Mouse (Mus musculus): Measurements from ENCODE around the gene Gdf2.

DNA sequence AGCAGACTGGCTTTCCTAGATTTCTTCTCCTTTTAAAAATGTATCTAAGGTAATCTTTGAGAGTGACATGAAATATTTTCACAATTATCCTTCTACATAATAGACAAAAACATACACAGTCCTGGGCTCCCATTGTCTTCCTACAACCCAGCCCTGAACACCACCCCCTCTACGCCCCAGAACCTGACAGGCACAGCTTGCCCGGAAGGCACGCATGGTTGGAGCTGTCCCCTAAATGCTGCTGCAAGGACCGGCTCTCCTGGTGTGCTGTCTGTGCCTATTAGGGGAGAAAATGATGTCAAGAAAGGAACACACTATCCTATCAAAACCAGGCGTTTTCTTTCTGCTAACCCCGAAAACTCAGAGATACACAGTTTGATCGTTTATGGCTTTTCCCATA lies 36.9 kb downstream of the Gdf2 start:
- TF ChIP-seq CTCF (IDR thresholded peaks at IDR 0.05; ENCODE audit: borderline replicate concordance, insufficient read depth, low read depth, low read length) (no peak), POLR2A (IDR thresholded peaks at IDR 0.05; ENCODE audit: borderline replicate concordance, insufficient read depth, low read length) (no peak)

All from cerebellum, adult 2 months (tissue).